Mouse (Mus musculus): Measurements from ENCODE around the gene Rprml.

- TF ChIP-seq POLR2A (IDR thresholded peaks at IDR 0.05; ENCODE audit: control insufficient read depth, extremely low read depth, insufficient read depth, low read length, poor library complexity), result no peak
- no peak for TF ChIP-seq CTCF (IDR thresholded peaks at IDR 0.05; ENCODE audit: borderline replicate concordance, control insufficient read depth, extremely low read depth, insufficient read depth, low read length, poor library complexity)
These were observed 48.9 kb downstream of the Rprml start for GRCm38 (mm10) chr11:103698226-103698625.
